Comparison of ENCODE assay signal across 8 mouse cellular contexts in the genomic region with DNA sequence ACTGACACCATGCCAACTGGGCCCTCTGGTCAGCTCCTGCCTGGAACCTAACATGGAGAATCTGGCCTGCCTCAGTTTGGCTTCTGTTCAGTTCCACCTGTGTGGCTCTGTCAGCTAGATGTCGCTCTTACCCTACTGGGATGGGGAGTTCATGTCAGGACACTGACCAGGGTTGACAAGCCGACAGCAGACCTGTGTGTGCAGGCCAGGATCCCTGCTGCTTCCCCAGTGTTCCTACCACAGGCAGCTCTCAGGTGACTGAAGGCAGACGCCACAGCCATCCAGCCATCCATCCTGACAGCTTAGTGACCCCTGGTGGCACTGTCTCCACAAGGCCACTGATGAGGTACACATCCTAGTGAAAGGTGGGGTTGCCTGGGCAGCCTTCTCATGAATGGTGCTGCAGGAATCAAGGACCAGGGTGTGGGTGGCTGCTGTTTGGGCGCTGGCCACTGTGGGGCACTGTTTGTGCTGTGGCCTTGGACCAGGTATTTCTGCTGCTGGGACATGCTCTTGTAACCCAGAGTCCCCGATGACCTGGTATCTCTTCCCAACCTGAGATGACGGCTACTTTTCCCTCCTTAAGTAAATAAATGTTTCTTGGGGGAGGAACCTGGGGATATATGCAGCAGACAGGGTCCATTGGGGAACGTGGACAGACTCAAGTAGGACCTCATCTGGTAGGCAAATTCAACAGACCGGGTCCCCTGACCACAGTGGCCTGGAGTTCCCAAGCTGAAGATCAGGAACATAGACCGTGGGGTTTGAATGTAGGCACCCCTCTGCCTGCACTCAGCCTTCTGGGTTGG. TPM values are rescaled to one million over a fixed set of nuclear protein-coding genes. Genes with fewer than 3 reads are reported as not detected.
DNase-seq lines count a peak whose midpoint lies in the region; ATAC-seq and TF ChIP-seq lines count a peak whose summit lies in the region.

No protein-coding gene starts in this region.

- H3K27me3 ChIP-seq in C2C12 (ENCODE audit: control insufficient read depth, insufficient read depth, insufficient read length), result no peaks in the 10 kb centered on the region
- H3K27me3 ChIP-seq in liver, postnatal 0 days (ENCODE audit: insufficient read depth, low read length), result no peaks in the 10 kb centered on the region
- no peaks in the 10 kb centered on the region for H3K27me3 ChIP-seq in neural tube, embryonic 13.5 days

- H3K9me3 ChIP-seq in liver, postnatal 0 days (ENCODE audit: low read length), result no peaks in the 10 kb centered on the region
- H3K9me3 ChIP-seq in neural tube, embryonic 13.5 days, result no peaks in the 10 kb centered on the region

- WGBS in liver, postnatal 0 days (ENCODE audit: insufficient replicate concordance), result 24% methylated on average over 9 of the region's 9 CpGs
- WGBS in neural tube, embryonic 13.5 days, result 28% methylated on average over 9 of the region's 9 CpGs

- H3K79me3 ChIP-seq in C2C12 (ENCODE audit: low read depth), result no peaks in the 10 kb centered on the region

- no peak overlapping the region for H3K9ac ChIP-seq in liver, postnatal 0 days (replicated peaks)
- H3K9ac ChIP-seq in neural tube, embryonic 13.5 days, result no peak overlapping the region

- peak; percentile 70 for ATAC-seq in liver, postnatal 0 days
- peak; percentile 57 for ATAC-seq in neural tube, embryonic 13.5 days (ENCODE audit: low read depth)

- H3K4me1 ChIP-seq in liver, postnatal 0 days (ENCODE audit: insufficient read depth), result peaks cover 14% of the 10 kb centered on the region
- no peaks in the 10 kb centered on the region for H3K4me1 ChIP-seq in neural tube, embryonic 13.5 days (replicated peaks)

- H3K79me2 ChIP-seq in C2C12 (ENCODE audit: control insufficient read depth, insufficient read depth), result no peaks in the 10 kb centered on the region

- TF ChIP-seq CTCF in C2C12 (IDR thresholded peaks at IDR 0.05; ENCODE audit: control insufficient read depth, insufficient read depth, insufficient read length), result peak; percentile 95
- TF ChIP-seq CTCF in liver, postnatal 0 days (IDR thresholded peaks at IDR 0.05; ENCODE audit: low read depth), result peak; percentile 62

- no peak overlapping the region for H3K4me2 ChIP-seq in liver, postnatal 0 days (ENCODE audit: low read depth, low read length)
- H3K4me2 ChIP-seq in neural tube, embryonic 13.5 days, result no peak overlapping the region

- no peak overlapping the region for H3K27ac ChIP-seq in liver, postnatal 0 days (ENCODE audit: low read depth)
- no peak overlapping the region for H3K27ac ChIP-seq in neural tube, embryonic 13.5 days (replicated peaks)

- peaks cover 28% of the 10 kb centered on the region for H3K36me3 ChIP-seq in C2C12 (ENCODE audit: control insufficient read depth, insufficient read depth)
- peaks cover 19% of the 10 kb centered on the region; the same call in 1 of the 2 replicates for H3K36me3 ChIP-seq in liver, postnatal 0 days (replicated peaks; ENCODE audit: insufficient read depth, low read length)
- H3K36me3 ChIP-seq in neural tube, embryonic 13.5 days, result peaks cover 39% of the 10 kb centered on the region

- no peak overlapping the region for H3ac ChIP-seq in C2C12 (ENCODE audit: control insufficient read depth, insufficient read length, low read depth)

- TF ChIP-seq EP300 in liver, postnatal 0 days (IDR thresholded peaks at IDR 0.05; ENCODE audit: low read depth), result no peak

- DNase-seq in adrenal gland, adult 18-20 months (ENCODE audit: low spot score in 2 of 2), result peak; percentile 57 to 71
- DNase-seq in embryo, embryonic 9.5 days (ENCODE audit: extremely low spot score), result peak; percentile 72
- peak; percentile 65 to 75 for DNase-seq in heart, adult 9 months (ENCODE audit: low spot score in 2 of 2)
- DNase-seq in kidney, adult 18-20 months, result peak; percentile 91
- peak; percentile 81 for DNase-seq in liver, postnatal 0 days
- DNase-seq in thymus, postnatal 10 days (ENCODE audit: low spot score in 2 of 2), result peak; percentile 30 to 50

- H3K4me3 ChIP-seq in C2C12 (ENCODE audit: insufficient read depth, poor library complexity, severe bottlenecking), result no peak overlapping the region
- H3K4me3 ChIP-seq in liver, postnatal 0 days (ENCODE audit: low read depth, low read length), result no peak overlapping the region
- no peak overlapping the region for H3K4me3 ChIP-seq in neural tube, embryonic 13.5 days

TF ChIP-seq in C2C12, 6 proteins besides CTCF, POLR2A, EP300 and RAD21:
- TF ChIP-seq MAX (IDR thresholded peaks at IDR 0.05) (no peak), CEBPB (IDR thresholded peaks at IDR 0.05; ENCODE audit: low read depth) (no peak), FOSL1 (IDR thresholded peaks at IDR 0.05; ENCODE audit: insufficient read depth, low read length, poor library complexity, severe bottlenecking) (no peak), MYOG (IDR thresholded peaks at IDR 0.05; ENCODE audit: control insufficient read depth, extremely low read depth, insufficient read length) (no peak)

RNA-seq across cellular contexts. Expression of a gene that starts 8.7 kb away (rescaled TPM):
- polyA plus RNA-seq in C2C12 (2012; fragmentation: generic; extraction: Trizol), result 107 TPM
- total RNA-seq in adrenal gland, adult 18-20 months (2021), result 10 to 100 TPM; 45.3 to 51.7 TPM
- polyA plus RNA-seq in liver, postnatal 0 days (2015; fragmentation: Nextera tagmentation; extraction: Ambion mirVana), result 32.9 and 33.1 TPM in 2 replicates
- 62.4 and 70.9 TPM in 2 replicates for polyA plus RNA-seq in neural tube, embryonic 13.5 days (2015; fragmentation: Nextera tagmentation; extraction: Ambion mirVana)

RNA-seq across cellular contexts. Expression of a gene that starts 9.1 kb away (rescaled TPM):
- polyA plus RNA-seq in C2C12 (2012; fragmentation: generic; extraction: Trizol), result 14.2 TPM
- 10 to 100 TPM; 14.4 to 15.2 TPM for total RNA-seq in adrenal gland, adult 18-20 months (2021)
- 3.6 and 3.7 TPM in 2 replicates for polyA plus RNA-seq in liver, postnatal 0 days (2015; fragmentation: Nextera tagmentation; extraction: Ambion mirVana)
- polyA plus RNA-seq in neural tube, embryonic 13.5 days (2015; fragmentation: Nextera tagmentation; extraction: Ambion mirVana), result 7.8 and 9.3 TPM in 2 replicates

RNA-seq across cellular contexts. Expression of a gene that starts 33.8 kb away (rescaled TPM):
- 68.3 TPM for polyA plus RNA-seq in C2C12 (2012; fragmentation: generic; extraction: Trizol)
- 10 to 100 TPM; 74.3 to 84.7 TPM for total RNA-seq in adrenal gland, adult 18-20 months (2021)
- polyA plus RNA-seq in liver, postnatal 0 days (2015; fragmentation: Nextera tagmentation; extraction: Ambion mirVana), result 18.4 and 34.2 TPM in 2 replicates
- 51.2 and 52.5 TPM in 2 replicates for polyA plus RNA-seq in neural tube, embryonic 13.5 days (2015; fragmentation: Nextera tagmentation; extraction: Ambion mirVana)

Comparison
In these comparisons a context has a peak if more than half of its experiments do, and no peak if none do; other contexts are left out.
1. DNase-seq: peak in every context shown above with its lines; median percentile 91 in kidney, adult 18-20 months; 81 in liver, postnatal 0 days; 72 in embryo, embryonic 9.5 days; 70 in heart, adult 9 months; 64 in adrenal gland, adult 18-20 months; 40 in thymus, postnatal 10 days.